Mouse (Mus musculus): ENCODE measurements around the gene Gm14214.

Gm14214 gene

DNA sequence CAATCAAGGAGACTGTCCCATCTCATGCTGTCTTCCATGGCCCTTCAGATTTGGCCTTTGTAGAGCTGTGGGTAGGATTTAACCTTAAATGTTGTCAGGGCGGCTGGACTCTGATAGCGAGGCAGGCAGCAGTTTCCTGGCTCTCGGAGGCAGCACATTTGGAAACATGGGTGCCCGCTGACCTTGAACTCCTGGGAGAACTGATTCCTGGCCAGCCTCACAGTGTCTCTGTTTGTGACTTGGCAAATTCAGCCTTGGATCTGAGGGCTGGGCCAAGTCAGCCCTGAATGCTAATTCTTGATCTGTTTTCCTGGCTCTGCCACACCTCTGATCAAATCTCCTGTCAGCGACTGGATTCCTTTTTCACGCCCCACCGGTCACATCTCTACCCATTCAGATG lies 6.7 kb upstream of the Gm14214 start:
- no peak for DNase-seq (ENCODE audit: low spot score in 2 of 2)

DNA sequence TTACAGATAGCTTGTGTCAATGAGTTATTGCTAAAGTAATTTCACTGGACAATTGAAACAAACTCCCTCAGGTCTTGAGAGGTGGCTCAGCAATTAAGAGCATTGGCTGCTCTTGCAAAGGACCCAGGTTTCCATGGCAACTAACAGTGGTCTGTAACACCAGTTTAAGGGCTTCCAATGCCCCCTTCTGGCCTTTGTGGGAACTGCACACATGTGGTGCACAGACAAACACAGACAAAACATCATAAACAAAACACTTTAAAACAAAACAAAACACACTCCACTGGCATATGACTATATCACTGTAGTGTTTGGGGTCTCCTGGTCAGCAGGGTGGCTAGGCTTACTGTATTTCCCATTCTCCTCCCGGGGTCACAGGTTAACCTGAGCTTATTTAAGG lies 4.2 kb upstream of the Gm14214 start:
- no peak for DNase-seq (ENCODE audit: low spot score in 2 of 2)

DNA sequence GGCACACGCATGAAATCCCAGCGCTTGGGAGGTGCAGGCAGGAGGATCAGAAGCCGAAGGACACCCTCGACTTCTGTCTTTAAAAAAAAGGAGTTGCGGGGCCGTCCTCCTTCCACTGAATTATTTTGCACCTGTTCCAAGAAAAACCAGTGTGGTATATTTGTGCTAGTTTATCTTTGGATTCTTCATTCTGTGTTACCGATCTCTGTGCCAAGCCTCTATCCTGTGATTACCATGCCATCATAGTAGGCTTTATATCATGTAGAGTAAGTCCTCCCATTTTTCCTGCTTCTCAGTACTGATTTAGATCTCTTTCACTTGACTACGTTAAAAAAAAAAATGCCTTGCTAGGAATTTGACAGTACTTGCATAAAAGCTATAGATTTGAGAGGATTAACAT lies 1.8 kb upstream of the Gm14214 start:
- DNase-seq (ENCODE audit: low spot score in 2 of 2): no peak

- no peak for DNase-seq (ENCODE audit: low spot score in 2 of 2)
These were observed 2.8 kb downstream of the Gm14214 start for GRCm38 (mm10) chr2:154767051-154767450.

DNA sequence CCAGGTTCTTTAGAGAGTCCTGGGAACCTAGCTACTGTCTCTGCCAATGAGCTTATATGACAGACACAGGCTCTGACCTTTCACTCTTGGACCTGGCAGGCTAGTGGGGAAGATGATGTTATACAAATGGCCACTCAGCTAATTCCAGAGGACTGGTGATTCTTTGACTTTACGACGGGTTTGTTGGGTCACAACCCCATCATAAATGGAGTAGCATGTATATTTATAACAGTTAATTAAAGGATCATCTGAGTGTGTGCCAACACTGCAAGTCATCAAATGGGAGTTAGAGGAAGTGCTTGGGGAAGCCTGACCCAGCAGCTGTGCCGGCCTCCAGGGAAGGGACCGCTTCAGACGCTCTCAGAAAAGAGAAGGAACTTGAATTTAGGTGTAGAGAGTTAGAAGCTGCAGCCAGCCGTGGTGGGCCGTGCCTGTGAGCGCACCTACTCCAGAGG lies 4.2 kb downstream of the Gm14214 start:
- no peak for DNase-seq (ENCODE audit: low spot score in 2 of 2)

- DNase-seq (ENCODE audit: low spot score in 2 of 2): no peak
These were observed 4.9 kb downstream of the Gm14214 start for GRCm38 (mm10) chr2:154764828-154765497.

GRCm38 (mm10) chr2:154763226-154763625 lies 6.6 kb downstream of the Gm14214 start:
- no peak for DNase-seq (ENCODE audit: low spot score in 2 of 2)

DNA sequence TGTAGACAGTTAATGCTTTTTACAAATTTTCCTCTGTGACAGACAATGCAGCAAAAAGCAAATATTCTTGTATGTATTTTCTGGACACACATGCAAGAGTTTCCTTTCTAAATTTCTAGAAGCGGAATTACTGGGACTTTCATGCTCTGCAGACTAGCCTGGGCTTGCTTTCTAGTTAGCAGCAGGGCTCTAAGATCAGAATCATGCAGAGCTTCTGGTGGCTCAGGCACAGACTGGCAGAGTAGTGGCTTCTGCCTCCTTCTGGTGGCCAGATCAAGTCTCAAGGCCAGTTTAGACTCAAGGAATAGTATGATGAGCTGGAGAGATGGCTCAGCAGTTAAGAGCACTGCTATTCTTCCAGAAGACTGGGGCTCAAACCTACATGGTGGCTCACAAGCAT lies 11.4 kb downstream of the Gm14214 start:
- no peak for DNase-seq (ENCODE audit: low spot score in 2 of 2)

DNA sequence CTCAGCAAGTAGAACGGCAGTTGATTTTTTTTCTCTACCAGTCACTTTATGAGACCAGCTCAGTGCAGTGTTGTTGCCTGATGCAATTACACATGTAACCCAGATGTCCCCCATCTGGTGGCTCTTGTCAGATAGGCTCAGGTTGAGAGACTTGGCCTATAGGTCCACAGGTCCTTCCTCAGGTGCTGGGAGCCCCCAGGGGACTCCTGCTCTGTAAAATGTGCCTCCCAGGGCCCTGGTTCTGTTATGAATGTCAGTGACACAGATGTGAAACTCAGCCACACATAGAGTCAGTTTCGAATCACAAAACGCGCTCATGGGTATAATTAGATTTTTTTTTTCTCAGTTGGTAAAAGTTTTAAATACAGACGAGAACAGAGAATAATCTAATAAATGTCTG lies 12.1 kb downstream of the Gm14214 start:
- no peak for DNase-seq (ENCODE audit: low spot score in 2 of 2)

DNA sequence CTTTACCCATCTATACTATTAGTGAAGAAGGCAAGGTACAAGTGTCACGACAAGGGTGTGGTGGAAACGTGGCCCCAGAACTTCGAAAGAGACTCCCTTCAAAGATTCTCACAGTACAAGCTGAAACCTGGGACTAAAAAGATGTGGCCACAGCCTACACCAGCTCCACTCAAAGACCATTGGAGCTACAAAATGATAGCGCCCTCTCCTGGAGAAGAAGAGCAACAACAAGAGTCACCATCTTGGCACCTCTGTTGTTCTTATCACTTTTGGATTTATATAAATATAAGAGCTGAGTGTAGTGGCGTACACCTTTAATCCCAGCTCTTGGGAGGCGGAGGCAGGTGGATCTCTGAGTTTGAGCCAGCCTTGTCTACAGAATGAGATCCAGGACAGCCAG lies 14.0 kb downstream of the Gm14214 start:
- no peak for DNase-seq (ENCODE audit: low spot score in 2 of 2)

- DNase-seq (ENCODE audit: low spot score in 2 of 2): no peak
These were observed 15.7 kb downstream of the Gm14214 start for GRCm38 (mm10) chr2:154754068-154754560.

DNA sequence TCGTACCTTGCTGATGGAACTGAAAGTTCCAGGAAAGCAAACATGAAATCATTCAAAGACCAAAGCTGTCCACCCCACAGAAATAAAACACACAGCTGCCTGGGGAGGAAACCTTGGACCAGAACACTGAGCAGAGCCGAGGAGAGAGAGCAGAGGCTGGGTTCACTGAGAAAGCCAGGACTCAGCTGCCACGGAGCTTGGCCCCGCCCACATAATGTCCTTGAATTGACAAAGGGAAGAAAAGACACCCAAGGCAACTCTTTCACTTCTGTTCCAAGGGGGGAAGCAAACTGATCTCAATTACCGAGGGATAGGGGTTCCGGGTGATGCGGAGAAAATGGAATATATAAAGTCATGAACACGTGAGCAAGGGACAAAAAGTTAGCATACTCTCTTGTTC lies 17.9 kb downstream of the Gm14214 start:
- DNase-seq (ENCODE audit: low spot score in 2 of 2): no peak

DNA sequence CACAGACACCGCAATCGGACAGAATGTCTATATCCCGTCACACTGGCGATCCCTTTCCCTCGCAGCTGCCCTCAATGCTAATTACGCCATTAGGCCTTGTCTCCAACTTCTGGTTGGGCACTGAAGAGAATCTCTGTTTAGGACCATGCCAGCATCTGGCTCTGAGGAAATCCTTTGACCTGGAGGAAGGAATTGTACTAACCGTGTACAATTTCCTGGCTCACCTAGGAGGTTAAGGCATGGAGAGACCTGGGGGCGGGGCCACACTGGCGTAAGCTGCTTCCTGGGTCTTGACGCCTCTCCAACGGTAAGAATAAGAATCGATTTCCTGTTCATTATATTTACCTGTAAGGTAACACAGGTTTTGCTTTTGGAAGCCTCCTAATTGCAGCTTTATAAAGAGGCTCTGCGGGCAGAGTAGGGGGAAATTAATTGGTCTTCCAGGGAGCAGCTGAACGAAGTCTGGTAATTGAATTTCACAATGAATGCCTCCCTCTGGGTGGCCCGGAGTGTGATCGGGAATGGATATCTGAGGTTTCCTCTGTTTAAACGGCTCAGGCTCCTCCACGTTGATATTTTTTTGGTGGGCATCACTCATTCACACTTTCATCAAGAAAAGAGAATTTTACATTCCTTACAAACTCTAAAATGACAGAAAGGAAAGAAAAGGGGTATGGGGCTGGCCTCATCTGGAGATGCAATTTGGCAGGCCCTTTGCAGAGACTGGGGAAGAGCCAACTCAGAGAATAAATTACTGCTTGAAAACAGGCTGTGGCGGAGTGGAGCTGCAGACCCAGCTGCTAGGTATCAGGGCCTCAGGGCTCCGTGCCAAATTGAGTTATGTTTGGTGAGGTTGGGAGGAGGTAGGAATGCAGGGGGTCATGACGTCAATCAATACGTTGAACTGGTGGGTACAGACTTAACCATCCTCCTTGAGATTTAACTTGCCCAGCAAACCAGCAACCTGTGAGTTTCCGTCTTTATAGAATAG lies 20.5 kb downstream of the Gm14214 start:
- DNase-seq (ENCODE audit: low spot score in 2 of 2): no peak

GRCm38 (mm10) chr2:154748383-154748782 lies 21.4 kb downstream of the Gm14214 start:
- DNase-seq (ENCODE audit: low spot score in 2 of 2): no peak

GRCm38 (mm10) chr2:154743915-154744314 lies 25.9 kb downstream of the Gm14214 start:
- DNase-seq (ENCODE audit: low spot score in 2 of 2): no peak

GRCm38 (mm10) chr2:154742911-154743819 lies 26.7 kb downstream of the Gm14214 start:
- DNase-seq (ENCODE audit: low spot score in 2 of 2): no peak

- no peak for DNase-seq (ENCODE audit: low spot score in 2 of 2)
These were observed 31.2 kb downstream of the Gm14214 start for GRCm38 (mm10) chr2:154738621-154739020.

GRCm38 (mm10) chr2:154735986-154736385 lies 33.8 kb downstream of the Gm14214 start:
- no peak for DNase-seq (ENCODE audit: low spot score in 2 of 2)

- no peak for DNase-seq (ENCODE audit: low spot score in 2 of 2)
These were observed 34.4 kb downstream of the Gm14214 start for GRCm38 (mm10) chr2:154735416-154735815.

DNA sequence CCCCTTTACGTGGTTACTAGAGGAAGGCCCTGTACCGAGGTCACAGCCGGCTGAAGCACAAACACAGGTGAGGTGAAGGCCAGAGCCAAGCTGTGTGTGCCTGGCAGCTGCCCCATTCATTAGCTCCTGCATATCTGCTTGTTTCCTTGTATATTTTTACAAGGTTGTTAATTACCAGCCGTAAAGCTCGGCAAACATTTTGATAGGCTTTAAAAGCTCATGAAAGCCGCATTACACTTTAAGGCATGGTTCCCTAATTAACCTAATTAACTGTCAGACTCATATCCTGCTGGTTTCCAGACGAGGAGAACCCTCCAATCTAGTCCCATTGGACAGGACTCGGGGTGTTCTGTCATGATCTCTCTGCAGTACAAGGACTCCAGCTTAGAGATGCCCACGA lies 34.9 kb downstream of the Gm14214 start:
- no peak for DNase-seq (ENCODE audit: low spot score in 2 of 2)

DNA sequence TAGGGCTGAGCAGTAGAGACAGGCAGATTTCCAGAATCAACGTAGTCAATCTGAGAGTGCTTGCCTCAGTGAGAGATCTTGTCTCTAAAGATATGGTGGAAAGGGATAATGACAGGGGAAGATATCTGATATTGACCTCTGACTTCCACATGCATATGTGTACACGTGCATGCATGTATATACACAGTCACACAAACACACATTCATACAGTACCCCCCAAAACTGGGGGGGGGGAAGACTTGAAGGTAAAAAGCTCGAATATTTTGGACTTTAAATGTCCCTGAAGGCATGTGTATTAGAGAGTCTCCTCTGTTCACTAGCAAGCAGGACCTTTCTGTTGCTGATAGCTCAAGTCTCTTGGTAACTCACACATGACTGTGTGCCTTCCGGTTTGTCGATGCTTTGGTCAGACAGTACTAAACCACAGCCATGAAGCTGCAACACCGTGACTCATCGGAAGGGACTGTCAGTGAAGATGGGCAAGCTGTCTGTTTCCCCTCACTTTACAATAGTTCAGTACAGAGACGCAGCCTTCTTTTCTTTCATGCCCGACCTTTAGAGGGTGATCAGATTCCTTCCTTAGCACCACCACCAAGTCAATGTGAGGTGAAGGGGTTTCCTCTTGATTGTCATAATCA lies 37.2 kb downstream of the Gm14214 start:
- no peak for DNase-seq (ENCODE audit: low spot score in 2 of 2)
